Comparison of ENCODE assay signal across 8 mouse cellular contexts in genomic region chr1:182340821-182341781, GRCm38 (mm10). TPM values are rescaled to one million over a fixed set of nuclear protein-coding genes. Genes with fewer than 3 reads are reported as not detected.
DNase-seq lines count a peak whose midpoint lies in the region; ATAC-seq lines count a peak whose summit lies in the region.

Fbxo28 (minus strand) TSS chr1:182341629.

- H3K9ac ChIP-seq in hindbrain, embryonic 12.5 days: peak within 1 kb of the TSS; percentile 98

- peak; percentile 95 for ATAC-seq in hindbrain, embryonic 12.5 days (ENCODE audit: low FRiP score)

- peak within 1 kb of the TSS; percentile 99 for H3K4me3 ChIP-seq in hindbrain, embryonic 12.5 days

- H3K36me3 ChIP-seq in hindbrain, embryonic 12.5 days: no peaks in the 10 kb centered on the region

- no peaks in the 10 kb centered on the region for H3K27me3 ChIP-seq in hindbrain, embryonic 12.5 days

- peak; percentile 98 for DNase-seq in Muller cell, postnatal 12 days (ENCODE audit: inconsistent ontology term)
- DNase-seq in cerebellum, adult 9-11 months: peak; percentile 88
- peak; percentile 78 to 84 for DNase-seq in frontal cortex, postnatal 10 days (ENCODE audit: low spot score in 2 of 2)
- peak; percentile 79 to 88 for DNase-seq in layer of hippocampus, postnatal 14 days (ENCODE audit: low spot score in 2 of 2)
- DNase-seq in lung, postnatal 14 days: peak; percentile 91
- DNase-seq in retina, adult 2 months (ENCODE audit: low read depth, low spot score): peak; percentile 91
- DNase-seq in thymus, postnatal 36 days: peak; percentile 78 to 83

- peaks cover 21% of the 10 kb centered on the region for H3K4me1 ChIP-seq in hindbrain, embryonic 12.5 days

- peak within 1 kb of the TSS; percentile 89 for H3K4me2 ChIP-seq in hindbrain, embryonic 12.5 days (replicated peaks)

- WGBS in hindbrain, embryonic 12.5 days: under 1% methylated on average over 82 of the region's 93 CpGs

- H3K27ac ChIP-seq in hindbrain, embryonic 12.5 days: peak within 1 kb of the TSS; percentile 91

- no peaks in the 10 kb centered on the region for H3K9me3 ChIP-seq in hindbrain, embryonic 12.5 days (replicated peaks)

RNA-seq across cellular contexts. Expression of gene Fbxo28, which starts in this region (rescaled TPM):
- 35.9 and 36.5 TPM in 2 replicates for polyA plus RNA-seq in hindbrain, embryonic 12.5 days (2016; fragmentation: Nextera tagmentation; extraction: Ambion mirVana)
- total RNA-seq in layer of hippocampus, postnatal 14 days (2021): 10 to 100 TPM; 40.6 to 45.2 TPM

Comparison
In these comparisons a context has a peak if more than half of its experiments do, and no peak if none do; other contexts are left out.
1. Peak in every context shown above with its lines: DNase-seq, ATAC-seq, H3K4me3 ChIP-seq and H3K27ac ChIP-seq.